Mouse (Mus musculus): ENCODE results near the gene Crtac1. TPM values are rescaled to one million over a fixed set of nuclear protein-coding genes. Genes with fewer than 3 reads are reported as not detected.

Gene Crtac1
- total RNA-seq, 2 experiments from 2014 or later, result not detected

GRCm38 (mm10) chr19:42430981-42431380, 602 bp downstream of the Crtac1 start:
- no peak for ATAC-seq (replicated peaks; ENCODE audit: poor library complexity, severe bottlenecking)

GRCm38 (mm10) chr19:42429410-42429809, 2.2 kb downstream of the Crtac1 start:
- ATAC-seq (replicated peaks; ENCODE audit: poor library complexity, severe bottlenecking), result 0 out of 2 replicates have a peak, but pooled peaks have one; percentile 33

GRCm38 (mm10) chr19:42425208-42425607, 6.4 kb downstream of the Crtac1 start:
- ATAC-seq (replicated peaks; ENCODE audit: poor library complexity, severe bottlenecking), result peak; percentile 53

GRCm38 (mm10) chr19:42415042-42415441, 16.5 kb downstream of the Crtac1 start:
- ATAC-seq (replicated peaks; ENCODE audit: poor library complexity, severe bottlenecking), result no peak

- no peak for ATAC-seq (replicated peaks; ENCODE audit: poor library complexity, severe bottlenecking)
These were observed 21.7 kb downstream of the Crtac1 start for GRCm38 (mm10) chr19:42409856-42410255.

GRCm38 (mm10) chr19:42409226-42409625, 22.4 kb downstream of the Crtac1 start:
- no peak for ATAC-seq (replicated peaks; ENCODE audit: poor library complexity, severe bottlenecking)

GRCm38 (mm10) chr19:42404364-42404763, 27.2 kb downstream of the Crtac1 start:
- no peak for ATAC-seq (replicated peaks; ENCODE audit: poor library complexity, severe bottlenecking)

- ATAC-seq (replicated peaks; ENCODE audit: poor library complexity, severe bottlenecking), result no peak
These were observed 31.6 kb downstream of the Crtac1 start for GRCm38 (mm10) chr19:42399974-42400373.

GRCm38 (mm10) chr19:42397281-42397680, 34.3 kb downstream of the Crtac1 start:
- ATAC-seq (replicated peaks; ENCODE audit: poor library complexity, severe bottlenecking), result no peak

GRCm38 (mm10) chr19:42394848-42395534, 36.6 kb downstream of the Crtac1 start:
- ATAC-seq (replicated peaks; ENCODE audit: poor library complexity, severe bottlenecking), result no peak

- no peak for ATAC-seq (replicated peaks; ENCODE audit: poor library complexity, severe bottlenecking)
These were observed 37.7 kb downstream of the Crtac1 start for GRCm38 (mm10) chr19:42393920-42394319.

- ATAC-seq (replicated peaks; ENCODE audit: poor library complexity, severe bottlenecking), result no peak
These were observed 39.5 kb downstream of the Crtac1 start for GRCm38 (mm10) chr19:42392094-42392493.

GRCm38 (mm10) chr19:42389574-42389973, 42.0 kb downstream of the Crtac1 start:
- no peak for ATAC-seq (replicated peaks; ENCODE audit: poor library complexity, severe bottlenecking)

- ATAC-seq (replicated peaks; ENCODE audit: poor library complexity, severe bottlenecking), result no peak
These were observed 46.5 kb downstream of the Crtac1 start for GRCm38 (mm10) chr19:42384981-42385598.

- no peak for ATAC-seq (replicated peaks; ENCODE audit: poor library complexity, severe bottlenecking)
These were observed 50.6 kb downstream of the Crtac1 start for GRCm38 (mm10) chr19:42380981-42381373.

GRCm38 (mm10) chr19:42380321-42380980, 51.1 kb downstream of the Crtac1 start:
- no peak for ATAC-seq (replicated peaks; ENCODE audit: poor library complexity, severe bottlenecking)

GRCm38 (mm10) chr19:42379798-42380197, 51.8 kb downstream of the Crtac1 start:
- ATAC-seq (replicated peaks; ENCODE audit: poor library complexity, severe bottlenecking), result no peak

- ATAC-seq (replicated peaks; ENCODE audit: poor library complexity, severe bottlenecking), result no peak
These were observed 54.4 kb downstream of the Crtac1 start for GRCm38 (mm10) chr19:42377206-42377605.

- ATAC-seq (replicated peaks; ENCODE audit: poor library complexity, severe bottlenecking), result no peak
These were observed 68.0 kb downstream of the Crtac1 start for GRCm38 (mm10) chr19:42363551-42363950.

GRCm38 (mm10) chr19:42358406-42358805, 73.2 kb downstream of the Crtac1 start:
- ATAC-seq (replicated peaks; ENCODE audit: poor library complexity, severe bottlenecking), result no peak

- no peak for ATAC-seq (replicated peaks; ENCODE audit: poor library complexity, severe bottlenecking)
These were observed 74.7 kb downstream of the Crtac1 start for GRCm38 (mm10) chr19:42356854-42357253.
